Mouse (Mus musculus): ENCODE measurements around the gene Zfp322a. TPM values are rescaled to one million over a fixed set of nuclear protein-coding genes. Genes with fewer than 3 reads are reported as not detected.
"Not testable (repeated sequence)": the region's sequence is repeated elsewhere in the genome, so short reads cannot be mapped to it uniquely, and the experiment has no call there.

Gene Zfp322a
- polyA plus RNA-seq, 1 experiment from 2014 or later = 55.1 TPM

DNA sequence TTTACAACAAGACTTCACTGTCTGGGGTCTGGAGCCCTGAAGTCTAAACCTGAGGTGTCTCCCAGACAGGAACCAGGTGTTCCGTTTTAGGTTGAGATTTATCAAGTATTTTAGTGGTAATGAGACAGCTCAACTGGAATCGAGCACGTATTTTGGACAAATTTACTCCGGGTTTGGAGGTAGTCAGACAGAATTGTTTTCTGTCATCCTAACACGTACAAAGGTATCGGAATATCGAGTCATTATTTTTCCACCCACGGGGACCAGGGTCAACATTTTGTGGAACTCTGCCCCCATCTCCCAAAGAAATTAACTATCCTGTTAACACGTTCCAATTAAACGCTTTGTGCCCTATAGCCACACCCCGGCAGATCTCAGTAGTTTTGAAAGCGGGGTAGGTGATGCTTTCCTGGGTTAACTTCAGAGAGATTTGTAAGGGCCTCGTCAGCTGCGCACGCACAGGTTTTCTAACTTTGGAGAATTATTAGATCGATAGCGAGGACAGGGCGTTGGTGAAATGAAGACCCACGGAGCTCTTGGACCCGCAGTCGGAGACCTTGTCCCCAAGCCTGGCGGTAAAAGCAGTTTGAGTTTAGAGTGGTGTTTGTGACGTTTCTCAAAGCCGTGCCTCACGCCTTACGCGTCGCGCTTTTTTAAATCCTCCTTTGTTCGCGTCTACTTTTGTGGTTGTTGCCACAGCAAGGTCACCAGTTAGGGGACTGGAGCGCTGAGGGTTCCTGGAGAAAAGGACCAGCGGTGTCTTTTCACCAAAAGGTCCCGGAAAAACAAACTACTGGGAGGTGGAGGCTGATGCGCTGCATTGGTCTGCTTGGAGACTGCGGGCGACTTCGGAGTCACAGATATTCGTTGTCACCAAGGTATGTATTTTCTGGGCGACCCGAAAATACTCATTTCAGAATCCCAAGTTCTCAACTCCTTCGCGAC lies 26.6 kb upstream of the Zfp322a start:
- Histone ChIP-seq H3K4me2 (peak overlapping the region; percentile 87), H3K36me3 (replicated peaks) (no peaks in the 10 kb centered on the region), H3K9me3 (no peaks in the 10 kb centered on the region), H3K9ac (peak overlapping the region; percentile 14; the same call in 1 of the 2 replicates), H3K27ac (no peak overlapping the region), H3K4me3 (peak overlapping the region; percentile 45), H3K4me1 (peaks cover 13% of the 10 kb centered on the region), H3K27me3 (replicated peaks) (peaks cover 46% of the 10 kb centered on the region)
- ATAC-seq (replicated peaks) = no peak
- WGBS = 3% methylated on average over 43 of the region's 43 CpGs

DNA sequence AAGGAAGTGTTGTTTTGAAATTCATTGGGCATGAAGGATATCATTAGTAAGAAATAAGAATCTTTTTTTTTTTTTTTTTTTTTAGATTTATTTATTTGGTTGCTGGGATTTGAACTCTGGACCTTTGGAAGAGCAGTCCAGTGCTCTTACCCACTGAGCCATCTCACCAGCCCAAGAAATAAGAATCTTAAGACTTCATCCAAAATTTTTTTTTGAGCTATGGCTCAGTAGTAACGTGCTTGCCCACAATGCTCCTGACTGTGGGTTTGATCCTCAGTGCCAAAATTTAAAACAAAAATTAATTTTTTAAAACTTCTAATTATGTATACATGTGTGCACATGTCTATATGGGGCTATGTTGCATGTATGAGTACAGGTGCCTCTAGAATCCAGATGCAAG lies 18.5 kb upstream of the Zfp322a start:
- Histone ChIP-seq H3K9ac (no peak overlapping the region), H3K27me3 (replicated peaks) (no peaks in the 10 kb centered on the region), H3K36me3 (replicated peaks) (no peaks in the 10 kb centered on the region), H3K4me1 (no peaks in the 10 kb centered on the region), H3K4me3 (no peak overlapping the region), H3K4me2 (no peak overlapping the region), H3K27ac (no peak overlapping the region), H3K9me3 (no peaks in the 10 kb centered on the region)
- no peak for ATAC-seq (replicated peaks)
- WGBS = 79% methylated on average over 1 of the region's 1 CpGs

DNA sequence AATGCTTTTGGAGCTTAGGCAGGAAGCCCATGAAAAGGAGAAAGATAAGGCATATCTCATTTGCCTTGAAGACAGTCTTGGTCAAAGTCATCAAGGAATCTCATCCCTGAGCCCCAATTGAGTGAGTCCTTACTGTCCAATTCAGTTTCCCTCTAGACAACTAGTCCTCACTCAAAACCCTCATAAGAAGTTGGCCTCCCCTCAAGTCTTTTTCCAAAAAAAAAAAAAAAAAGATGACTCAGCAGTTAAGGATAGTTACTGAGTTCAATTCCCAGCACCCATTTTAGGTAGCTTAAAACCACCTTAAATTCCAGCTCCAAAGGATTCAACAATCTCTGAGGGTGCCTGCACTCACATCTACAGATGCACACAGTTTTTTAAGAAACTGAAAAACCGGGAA lies 14.1 kb upstream of the Zfp322a start:
- Histone ChIP-seq H3K9ac (no peak overlapping the region), H3K4me2 (no peak overlapping the region), H3K4me3 (no peak overlapping the region), H3K27me3 (replicated peaks) (no peaks in the 10 kb centered on the region), H3K9me3 (no peaks in the 10 kb centered on the region), H3K36me3 (replicated peaks) (no peaks in the 10 kb centered on the region), H3K27ac (no peak overlapping the region), H3K4me1 (no peaks in the 10 kb centered on the region)
- ATAC-seq (replicated peaks) = no peak
- 54% methylated on average over 1 of the region's 1 CpGs for WGBS

DNA sequence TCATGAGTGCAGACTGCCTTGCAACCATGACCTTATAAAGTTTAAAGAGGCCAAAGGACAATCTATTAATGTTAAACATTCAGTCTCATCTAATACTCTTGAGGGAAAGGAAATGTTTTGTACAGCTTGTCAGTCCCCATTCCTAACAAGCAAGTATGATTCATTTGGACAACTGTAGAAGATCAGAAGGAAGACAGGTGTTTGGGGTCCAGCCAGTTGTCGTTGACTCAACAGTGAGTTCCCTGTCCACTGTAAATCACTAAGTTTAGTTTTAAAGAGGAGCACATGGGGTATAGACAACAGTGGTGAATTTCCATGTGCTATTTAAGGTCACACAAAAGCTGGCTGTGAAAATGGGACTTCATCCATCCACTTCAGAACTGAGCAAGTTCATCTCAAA lies 3.4 kb upstream of the Zfp322a start:
- ATAC-seq (replicated peaks) = no peak
- H3K4me3 ChIP-seq = no peak overlapping the region
- H3K27ac ChIP-seq = no peak overlapping the region
- H3K4me1 ChIP-seq = peaks cover 15% of the 10 kb centered on the region
- H3K4me2 ChIP-seq = no peak overlapping the region
- no peaks in the 10 kb centered on the region for H3K27me3 ChIP-seq (replicated peaks)
- H3K9me3 ChIP-seq = no peaks in the 10 kb centered on the region
- 98% methylated on average over 1 of the region's 1 CpGs for WGBS
- H3K36me3 ChIP-seq (replicated peaks) = no peaks in the 10 kb centered on the region
- H3K9ac ChIP-seq = no peak overlapping the region

DNA sequence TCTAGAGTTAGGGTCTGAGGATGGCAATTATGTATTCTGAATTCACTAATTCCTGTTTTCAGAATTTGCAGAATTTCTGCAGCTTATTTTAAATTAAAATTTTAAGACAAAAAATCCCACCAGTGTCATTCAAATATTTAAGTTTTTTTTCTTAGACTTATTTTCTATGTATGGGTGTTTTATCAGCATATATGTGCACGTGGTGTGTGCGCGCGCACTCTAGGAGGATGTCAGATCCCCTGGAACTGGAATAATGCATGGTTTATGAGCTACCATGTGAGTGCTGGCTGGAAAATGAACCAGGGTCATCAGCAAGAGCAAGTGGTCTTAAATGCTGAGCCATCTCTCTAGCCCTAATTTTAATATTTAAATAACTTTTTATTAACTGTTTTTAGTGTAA lies 1.1 kb upstream of the Zfp322a start:
- H3K9ac ChIP-seq = peak overlapping the region; percentile 88; the same call in 1 of the 2 replicates
- H3K27ac ChIP-seq = peak overlapping the region; percentile 95; the same call in 1 of the 2 replicates
- H3K4me3 ChIP-seq = peak overlapping the region; percentile 82
- WGBS = 90% methylated on average over 4 of the region's 4 CpGs
- no peaks in the 10 kb centered on the region for H3K9me3 ChIP-seq
- no peak for ATAC-seq (replicated peaks)
- peaks cover 31% of the 10 kb centered on the region for H3K4me1 ChIP-seq
- H3K27me3 ChIP-seq (replicated peaks) = no peaks in the 10 kb centered on the region
- no peaks in the 10 kb centered on the region for H3K36me3 ChIP-seq (replicated peaks)
- H3K4me2 ChIP-seq = peak overlapping the region; percentile 75

DNA sequence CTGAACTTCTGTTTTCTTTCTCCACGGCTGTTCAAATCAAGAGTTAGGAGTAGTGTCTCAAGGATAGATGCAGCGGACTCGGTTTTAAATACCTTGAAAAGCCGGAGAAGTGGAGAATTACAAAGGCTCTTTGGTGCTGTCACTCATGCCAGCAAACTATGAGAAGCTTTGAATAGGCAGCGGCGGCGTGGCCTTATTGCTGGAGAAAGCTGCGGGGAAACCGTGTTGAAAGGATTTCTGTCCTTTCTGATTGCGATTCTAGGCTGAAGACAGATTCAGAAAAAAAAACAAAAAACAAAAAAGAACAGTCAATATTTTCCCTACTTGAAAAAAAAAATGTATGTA lies 385 bp upstream of the Zfp322a start:
- Histone ChIP-seq H3K4me3 (peak overlapping the region; percentile 82), H3K9me3 (no peaks in the 10 kb centered on the region), H3K27me3 (replicated peaks) (no peaks in the 10 kb centered on the region), H3K4me1 (peaks cover 31% of the 10 kb centered on the region), H3K9ac (peak overlapping the region; percentile 88), H3K27ac (peak overlapping the region; percentile 95), H3K36me3 (replicated peaks) (no peaks in the 10 kb centered on the region), H3K4me2 (peak overlapping the region; percentile 75)
- peak; percentile 53 for ATAC-seq (replicated peaks)
- under 1% methylated on average over 10 of the region's 10 CpGs for WGBS

DNA sequence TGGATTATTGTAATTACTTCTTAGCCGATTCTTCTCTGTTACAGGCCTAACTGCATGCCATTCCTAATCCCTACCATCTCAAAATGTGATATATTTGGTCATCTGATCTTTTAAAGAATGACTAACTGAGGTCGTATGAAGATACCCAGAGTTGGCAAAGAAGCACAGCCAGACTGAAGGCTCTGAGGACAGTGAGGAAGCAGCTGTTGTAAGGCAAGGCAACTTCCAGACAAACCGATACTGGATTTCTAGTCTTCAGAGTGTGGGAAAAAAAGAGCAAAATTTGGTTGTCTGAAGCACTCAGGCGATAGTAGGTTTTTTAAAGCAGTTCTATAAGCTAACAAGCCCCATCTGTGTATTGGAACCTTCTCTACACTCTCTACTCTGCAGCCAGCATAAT lies 7.5 kb downstream of the Zfp322a start:
- Histone ChIP-seq H3K9me3 (no peaks in the 10 kb centered on the region), H3K36me3 (replicated peaks) (peaks cover 44% of the 10 kb centered on the region), H3K27ac (no peak overlapping the region), H3K4me3 (no peak overlapping the region), H3K27me3 (replicated peaks) (no peaks in the 10 kb centered on the region), H3K4me2 (no peak overlapping the region), H3K4me1 (peaks cover 8% of the 10 kb centered on the region), H3K9ac (no peak overlapping the region)
- 91% methylated on average over 4 of the region's 4 CpGs for WGBS
- no peak for ATAC-seq (replicated peaks)

DNA sequence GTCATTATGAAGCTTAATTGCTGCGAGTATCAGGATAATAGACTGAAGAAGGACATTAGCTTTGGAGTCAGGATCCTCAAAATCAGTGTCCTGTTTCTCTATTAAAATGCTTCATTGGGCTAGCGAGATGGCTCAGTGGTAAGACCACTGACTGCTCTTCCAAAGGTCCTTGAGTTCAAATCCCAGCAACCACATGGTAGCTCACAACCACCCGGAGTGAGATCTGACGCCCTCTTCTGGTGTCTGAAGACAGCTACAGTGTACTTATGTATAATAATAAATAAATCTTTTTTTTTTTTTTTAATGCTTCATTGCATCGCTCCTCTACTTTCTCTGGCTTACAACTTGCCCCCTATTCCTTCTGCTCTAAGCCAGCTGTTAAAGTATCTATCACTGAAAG lies 14.5 kb downstream of the Zfp322a start:
- peaks cover 37% of the 10 kb centered on the region for H3K36me3 ChIP-seq (replicated peaks)
- H3K9me3 ChIP-seq; H3K27me3 ChIP-seq (replicated peaks); H3K4me3 ChIP-seq; ATAC-seq (replicated peaks); H3K27ac ChIP-seq; H3K9ac ChIP-seq; H3K4me2 ChIP-seq; H3K4me1 ChIP-seq: not testable (repeated sequence)
- WGBS = 88% methylated on average over 5 of the region's 5 CpGs

DNA sequence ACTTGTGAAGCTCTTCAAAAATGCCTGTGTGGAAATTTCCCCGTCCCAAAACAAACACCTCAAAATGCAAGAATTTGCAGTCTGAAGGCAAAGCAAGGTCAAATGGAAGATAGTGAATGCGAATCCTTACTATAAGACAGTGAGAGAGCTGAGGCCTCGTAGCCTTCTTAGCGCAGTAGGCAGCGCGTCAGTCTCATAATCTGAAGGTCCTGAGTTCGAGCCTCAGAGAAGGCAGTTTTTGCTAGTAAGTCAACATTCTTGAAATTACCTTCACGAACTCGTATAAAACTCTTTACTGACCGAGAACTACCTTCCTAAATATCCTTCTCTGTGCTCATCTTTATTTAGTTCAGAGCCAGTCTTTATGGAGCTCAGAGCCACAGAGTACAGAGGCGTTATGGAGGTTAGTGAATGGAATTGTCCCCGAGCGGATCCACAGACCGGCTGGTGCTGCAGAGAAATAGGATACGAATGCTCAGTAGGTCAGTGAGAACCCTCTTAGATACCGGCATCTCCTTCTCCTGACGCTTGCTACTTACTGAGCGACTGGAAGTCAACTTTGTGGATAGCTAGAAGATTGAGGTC lies 51.6 kb downstream of the Zfp322a start:
- ATAC-seq (replicated peaks) = no peak
- Histone ChIP-seq H3K4me1 (peaks cover 14% of the 10 kb centered on the region), H3K4me2 (no peak overlapping the region), H3K9me3 (no peaks in the 10 kb centered on the region), H3K9ac (no peak overlapping the region), H3K36me3 (replicated peaks) (no peaks in the 10 kb centered on the region), H3K4me3 (no peak overlapping the region), H3K27me3 (replicated peaks) (peaks cover 35% of the 10 kb centered on the region), H3K27ac (no peak overlapping the region)
- 9% methylated on average over 18 of the region's 18 CpGs for WGBS

DNA sequence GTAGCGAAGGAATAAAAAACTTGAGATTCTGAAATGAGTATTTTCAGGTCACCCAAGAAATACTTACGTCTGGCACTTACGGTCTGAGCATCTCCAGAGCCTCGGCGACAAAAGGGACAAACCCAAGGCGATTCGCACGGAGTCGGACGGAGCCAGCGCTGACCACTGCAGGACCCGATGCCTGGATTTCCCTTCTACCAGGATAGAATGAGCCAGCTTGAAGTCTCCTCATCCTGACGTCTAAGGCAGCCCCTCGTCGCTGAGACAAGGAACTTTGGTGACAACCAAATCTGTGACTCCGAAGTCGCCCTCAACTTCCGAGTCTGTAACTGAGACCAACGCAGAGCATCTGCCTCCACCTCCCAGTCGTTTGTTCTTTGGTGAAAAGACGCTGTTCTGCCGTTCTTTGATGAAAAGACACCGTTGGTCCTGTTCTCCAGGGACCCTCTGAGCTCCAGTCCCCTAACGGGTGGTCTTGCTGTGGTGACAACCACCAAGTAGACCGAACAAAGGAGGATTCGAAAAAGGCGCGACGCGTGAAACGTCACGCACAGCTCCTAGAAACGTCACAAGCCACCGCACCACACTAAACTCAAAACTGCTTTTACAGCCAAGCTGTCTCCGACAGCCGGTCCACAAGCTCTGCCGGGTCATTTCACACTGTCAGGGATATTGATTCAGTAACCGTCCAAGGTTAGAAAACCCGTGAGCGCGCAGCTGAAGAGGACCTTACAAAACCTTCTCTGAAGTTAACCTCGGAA lies 55.9 kb downstream of the Zfp322a start:
- WGBS = under 1% methylated on average over 42 of the region's 42 CpGs
- H3K27ac ChIP-seq = no peak overlapping the region
- H3K36me3 ChIP-seq (replicated peaks) = no peaks in the 10 kb centered on the region
- H3K9ac ChIP-seq = peak overlapping the region; percentile 31
- peaks cover 24% of the 10 kb centered on the region for H3K4me1 ChIP-seq
- H3K4me2 ChIP-seq = peak overlapping the region; percentile 72
- peaks cover 74% of the 10 kb centered on the region for H3K27me3 ChIP-seq (replicated peaks)
- H3K4me3 ChIP-seq = peak overlapping the region; percentile 41
- ATAC-seq (replicated peaks) = peak; percentile 57
- H3K9me3 ChIP-seq = no peaks in the 10 kb centered on the region

DNA sequence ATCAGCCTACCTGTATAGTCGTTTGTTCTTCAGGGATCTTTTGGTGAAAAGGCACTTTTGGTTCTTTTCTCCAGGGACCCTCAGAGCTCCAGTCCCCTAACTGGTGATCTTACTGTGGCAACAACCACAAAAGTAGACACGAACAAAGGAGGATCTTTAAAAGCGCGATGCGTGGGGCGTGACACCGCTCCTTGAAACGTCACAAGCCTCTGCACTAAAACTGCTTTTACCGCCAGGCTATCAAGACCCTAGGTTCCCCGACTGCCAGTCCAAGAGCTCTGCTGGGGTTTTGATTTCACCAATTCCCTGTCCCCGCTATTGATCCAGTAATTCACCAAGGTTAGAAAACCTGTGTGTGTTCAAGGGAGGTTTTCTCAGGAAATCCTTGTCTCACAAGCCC lies 59.0 kb downstream of the Zfp322a start:
- H3K27me3 ChIP-seq (replicated peaks) = peaks cover 80% of the 10 kb centered on the region
- H3K27ac ChIP-seq = no peak overlapping the region
- 4% methylated on average over 11 of the region's 11 CpGs for WGBS
- ATAC-seq (replicated peaks) = no peak
- H3K4me2 ChIP-seq = peak overlapping the region; percentile 54
- no peak overlapping the region for H3K9ac ChIP-seq
- no peaks in the 10 kb centered on the region for H3K9me3 ChIP-seq
- peaks cover 27% of the 10 kb centered on the region for H3K4me1 ChIP-seq
- H3K4me3 ChIP-seq = peak overlapping the region; percentile 31
- H3K36me3 ChIP-seq (replicated peaks) = no peaks in the 10 kb centered on the region

DNA sequence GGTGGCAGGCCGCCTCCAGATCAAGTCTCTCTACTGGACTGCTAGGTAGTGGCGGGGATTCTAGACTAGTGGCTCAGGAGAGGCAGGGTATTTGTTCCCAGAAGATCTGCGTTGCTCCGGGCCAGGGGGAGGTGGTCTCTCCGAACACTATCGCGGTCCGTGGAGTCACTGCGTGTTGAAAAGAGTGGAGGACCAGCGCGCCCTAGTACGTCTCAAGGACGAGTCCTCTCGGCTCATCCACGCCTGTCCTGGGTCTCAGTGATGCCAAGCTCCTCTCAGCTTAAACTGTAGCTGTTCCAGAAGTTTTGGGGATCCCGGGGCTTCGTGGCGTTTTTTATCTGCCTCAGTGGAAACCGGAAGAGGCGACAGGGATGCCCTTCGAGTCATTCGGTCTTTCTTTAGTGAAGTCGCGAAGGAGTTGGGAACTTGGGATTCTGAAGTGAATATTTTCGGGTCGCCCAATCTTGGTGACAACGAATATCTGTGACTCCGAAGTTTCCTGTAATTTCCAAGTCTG lies 59.5 kb downstream of the Zfp322a start:
- H3K9ac ChIP-seq = no peak overlapping the region
- peaks cover 27% of the 10 kb centered on the region for H3K4me1 ChIP-seq
- H3K27me3 ChIP-seq (replicated peaks) = peaks cover 77% of the 10 kb centered on the region
- H3K4me3 ChIP-seq = peak overlapping the region; percentile 31
- H3K36me3 ChIP-seq (replicated peaks) = no peaks in the 10 kb centered on the region
- ATAC-seq (replicated peaks) = no peak
- no peaks in the 10 kb centered on the region for H3K9me3 ChIP-seq
- H3K4me2 ChIP-seq = peak overlapping the region; percentile 54
- WGBS = under 1% methylated on average over 28 of the region's 28 CpGs
- no peak overlapping the region for H3K27ac ChIP-seq

Measured in midbrain, embryonic 15.5 days (tissue).